In the genomic region with DNA sequence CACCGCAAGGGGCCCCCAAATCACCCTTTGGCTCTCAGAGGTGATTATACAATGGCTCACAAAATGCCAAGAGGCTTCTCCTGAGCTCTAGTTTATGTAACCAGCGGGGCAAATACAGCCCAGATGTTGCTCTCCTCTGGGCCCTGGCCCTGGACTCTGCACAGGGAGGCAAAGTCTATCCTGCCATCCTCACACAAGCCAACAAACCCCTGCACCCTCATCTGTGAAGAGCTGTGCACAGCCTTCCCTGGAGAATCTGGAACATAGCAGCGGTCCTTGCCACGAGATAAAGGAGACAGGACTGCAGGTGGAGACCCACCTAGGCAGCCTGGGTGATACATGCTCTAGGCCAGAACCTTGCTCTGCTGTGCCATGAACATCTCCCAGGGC, we compare ENCODE assay signal across 10 mouse cellular contexts. TPM values are rescaled to one million over a fixed set of nuclear protein-coding genes. Genes with fewer than 3 reads are reported as not detected.
A peak's percentile ranks its signal among the peaks of the same experiment; 100 is the strongest.
DNase-seq lines count a peak whose midpoint lies in the region; ATAC-seq and TF ChIP-seq lines count a peak whose summit lies in the region.
"Had no signal": no experiment of that assay in that cellular context is flagged by ENCODE, and none has a peak within 500 bp of the region (broad histone marks: within the 10 kb centered on the region; RNA-seq: fewer than 3 reads in every experiment).

No protein-coding gene starts in this region.

- H3K4me1 ChIP-seq in heart, embryonic 13.5 days = peaks cover 48% of the 10 kb centered on the region
- peaks cover 32% of the 10 kb centered on the region for H3K4me1 ChIP-seq in heart, embryonic 11.5 days (ENCODE audit: control insufficient read depth, insufficient read depth, low read length)
- H3K4me1 ChIP-seq in forebrain, postnatal 0 days (ENCODE audit: insufficient read depth) = peaks cover 11% of the 10 kb centered on the region
- peaks cover 20% of the 10 kb centered on the region; the same call in 1 of the 2 replicates for H3K4me1 ChIP-seq in kidney, postnatal 0 days (replicated peaks; ENCODE audit: insufficient read depth, low read length)
- peaks cover 33% of the 10 kb centered on the region for H3K4me1 ChIP-seq in liver, postnatal 0 days (ENCODE audit: insufficient read depth)

- no peak for DNase-seq in forebrain, postnatal 0 days
- DNase-seq in kidney, postnatal 0 days (ENCODE audit: low spot score) = no peak
- DNase-seq in liver, postnatal 0 days = peak; percentile 64
- no peak for DNase-seq in layer of hippocampus, adult 9-10 months (ENCODE audit: low spot score)
- no peak for DNase-seq in heart, postnatal 10 days
- DNase-seq in left cerebral cortex, adult 8-10 months (ENCODE audit: low spot score in 2 of 2) = no peak
- DNase-seq: right cerebral cortex, postnatal 14 days had no signal

- H3K27me3 ChIP-seq in heart, embryonic 13.5 days (replicated peaks) = no peaks in the 10 kb centered on the region
- H3K27me3 ChIP-seq in heart, embryonic 11.5 days (ENCODE audit: control insufficient read depth, insufficient read depth, low read length) = no peaks in the 10 kb centered on the region
- H3K27me3 ChIP-seq in forebrain, postnatal 0 days (ENCODE audit: insufficient read depth, low read length) = no peaks in the 10 kb centered on the region
- no peaks in the 10 kb centered on the region for H3K27me3 ChIP-seq in kidney, postnatal 0 days (ENCODE audit: insufficient read depth, low read length)
- H3K27me3 ChIP-seq in liver, postnatal 0 days (ENCODE audit: insufficient read depth, low read length) = peaks cover under 1% of the 10 kb centered on the region; the same call in 1 of the 2 replicates

- H3K9me3 ChIP-seq in heart, embryonic 13.5 days = no peaks in the 10 kb centered on the region
- H3K9me3 ChIP-seq in heart, embryonic 11.5 days (replicated peaks; ENCODE audit: control insufficient read depth, low read length) = no peaks in the 10 kb centered on the region
- no peaks in the 10 kb centered on the region for H3K9me3 ChIP-seq in forebrain, postnatal 0 days (ENCODE audit: low read length)
- no peaks in the 10 kb centered on the region for H3K9me3 ChIP-seq in kidney, postnatal 0 days (replicated peaks; ENCODE audit: low read length)
- H3K9me3 ChIP-seq in liver, postnatal 0 days (ENCODE audit: low read length) = no peaks in the 10 kb centered on the region

- no peak for TF ChIP-seq EP300 in liver, postnatal 0 days (IDR thresholded peaks at IDR 0.05; ENCODE audit: low read depth)

- peaks cover 33% of the 10 kb centered on the region for H3K36me3 ChIP-seq in heart, embryonic 13.5 days
- H3K36me3 ChIP-seq in heart, embryonic 11.5 days (ENCODE audit: control insufficient read depth, insufficient read depth, low read length) = peaks cover 12% of the 10 kb centered on the region; the same call in 1 of the 2 replicates
- peaks cover 26% of the 10 kb centered on the region for H3K36me3 ChIP-seq in forebrain, postnatal 0 days (ENCODE audit: insufficient read depth)
- H3K36me3 ChIP-seq in kidney, postnatal 0 days (ENCODE audit: insufficient read depth, low read length) = 0 out of 2 replicates have a peak, but pooled peaks cover 8% of the 10 kb centered on the region
- peaks cover 6% of the 10 kb centered on the region; the same call in 1 of the 2 replicates for H3K36me3 ChIP-seq in liver, postnatal 0 days (replicated peaks; ENCODE audit: insufficient read depth, low read length)

- TF ChIP-seq CTCF in forebrain, postnatal 0 days (IDR thresholded peaks at IDR 0.05; ENCODE audit: low read depth) = no peak
- no peak for TF ChIP-seq CTCF in kidney, postnatal 0 days (IDR thresholded peaks at IDR 0.05; ENCODE audit: low read depth)
- no peak for TF ChIP-seq CTCF in liver, postnatal 0 days (IDR thresholded peaks at IDR 0.05; ENCODE audit: low read depth)

- no peak for ATAC-seq in heart, embryonic 13.5 days (ENCODE audit: extremely low read depth, insufficient number of reproducible peaks, low FRiP score, low TSS enrichment)
- no peak for ATAC-seq in heart, embryonic 11.5 days (replicated peaks; ENCODE audit: insufficient number of reproducible peaks, low FRiP score, low TSS enrichment)
- ATAC-seq in forebrain, postnatal 0 days = no peak
- peak; percentile 69; the same call in 1 of the 2 replicates for ATAC-seq in kidney, postnatal 0 days (replicated peaks; ENCODE audit: low FRiP score, low read depth)
- peak; percentile 84 for ATAC-seq in liver, postnatal 0 days

- WGBS in heart, embryonic 13.5 days = 65% methylated on average over 4 of the region's 4 CpGs
- WGBS in heart, embryonic 11.5 days (ENCODE audit: insufficient replicate concordance) = 49% methylated on average over 4 of the region's 4 CpGs
- WGBS in forebrain, postnatal 0 days = 37% methylated on average over 4 of the region's 4 CpGs
- 46% methylated on average over 4 of the region's 4 CpGs for WGBS in kidney, postnatal 0 days
- WGBS in liver, postnatal 0 days (ENCODE audit: insufficient replicate concordance) = 52% methylated on average over 4 of the region's 4 CpGs

- intact Hi-C loops in heart, postnatal 10 days (cut with DNase I) = no loop called here

- no peak overlapping the region for H3K4me3 ChIP-seq in heart, embryonic 13.5 days
- no peak overlapping the region for H3K4me3 ChIP-seq in heart, embryonic 11.5 days (ENCODE audit: low read depth, low read length)
- H3K4me3 ChIP-seq in forebrain, postnatal 0 days (ENCODE audit: low read depth, low read length) = no peak overlapping the region
- H3K4me3 ChIP-seq in kidney, postnatal 0 days (replicated peaks; ENCODE audit: low read depth, low read length) = no peak overlapping the region
- H3K4me3 ChIP-seq in liver, postnatal 0 days (ENCODE audit: low read depth, low read length) = no peak overlapping the region

- no peak overlapping the region; the same call in 1 of the 2 replicates for H3K4me2 ChIP-seq in heart, embryonic 13.5 days
- H3K4me2 ChIP-seq in heart, embryonic 11.5 days = no peak overlapping the region
- H3K4me2 ChIP-seq in forebrain, postnatal 0 days (ENCODE audit: low read depth) = no peak overlapping the region
- H3K4me2 ChIP-seq in kidney, postnatal 0 days (ENCODE audit: low read length) = no peak overlapping the region
- H3K4me2 ChIP-seq in liver, postnatal 0 days (ENCODE audit: low read depth, low read length) = no peak overlapping the region

- no peak overlapping the region for H3K27ac ChIP-seq in heart, embryonic 13.5 days (replicated peaks)
- no peak overlapping the region for H3K27ac ChIP-seq in heart, embryonic 11.5 days (ENCODE audit: low read depth, low read length)
- H3K27ac ChIP-seq in forebrain, postnatal 0 days (ENCODE audit: low read depth, low read length) = 0 out of 2 replicates have a peak overlapping the region, but pooled peaks have one; percentile 0
- H3K27ac ChIP-seq in kidney, postnatal 0 days = no peak overlapping the region
- H3K27ac ChIP-seq in liver, postnatal 0 days (ENCODE audit: low read depth) = peak overlapping the region; percentile 66
- H3K27ac ChIP-seq: liver, embryonic 14.5 days had no signal

- peak overlapping the region; percentile 5; the same call in 1 of the 2 replicates for H3K9ac ChIP-seq in heart, embryonic 13.5 days
- H3K9ac ChIP-seq in heart, embryonic 11.5 days (ENCODE audit: low read depth, low read length) = no peak overlapping the region
- no peak overlapping the region for H3K9ac ChIP-seq in forebrain, postnatal 0 days
- no peak overlapping the region for H3K9ac ChIP-seq in kidney, postnatal 0 days (ENCODE audit: low read depth, low read length)
- peak overlapping the region; percentile 22 for H3K9ac ChIP-seq in liver, postnatal 0 days (replicated peaks)
- H3K9ac ChIP-seq: liver, embryonic 14.5 days had no signal

RNA-seq across cellular contexts. Expression of gene Tsku, which starts 6.2 kb away (rescaled TPM):
- 5.7 and 6.7 TPM in 2 replicates for polyA plus RNA-seq in heart, embryonic 13.5 days (2015; fragmentation: Nextera tagmentation; extraction: Ambion mirVana)
- polyA plus RNA-seq in heart, embryonic 11.5 days (2014; fragmentation: Nextera tagmentation; extraction: Ambion mirVana) = 6.4 and 6.8 TPM in 2 replicates
- total RNA-seq in forebrain, postnatal 0 days (2014; rRNA removed) = 20.2 and 24.8 TPM in 2 replicates
- polyA plus RNA-seq in forebrain, postnatal 0 days (2015; fragmentation: Nextera tagmentation; extraction: Ambion mirVana) = 5.4 and 6.2 TPM in 2 replicates
- 7.1 and 8.3 TPM in 2 replicates for polyA plus RNA-seq in kidney, postnatal 0 days (2015; fragmentation: Nextera tagmentation; extraction: Ambion mirVana)
- polyA plus RNA-seq in liver, postnatal 0 days (2015; fragmentation: Nextera tagmentation; extraction: Ambion mirVana) = 8.3 and 18.9 TPM in 2 replicates
- 1 to 10 TPM; 6.5 TPM for total RNA-seq in heart, postnatal 10 days (2021)
- total RNA-seq in left cerebral cortex, adult 8-10 months (2022) = 1 to 10 TPM; 2.4 to 4.2 (median 2.9) TPM

RNA-seq across cellular contexts. Expression of gene Acer3, which starts 33.9 kb away (rescaled TPM):
- polyA plus RNA-seq in heart, embryonic 13.5 days (2015; fragmentation: Nextera tagmentation; extraction: Ambion mirVana) = 18.9 and 24.6 TPM in 2 replicates
- 23.8 and 26.0 TPM in 2 replicates for polyA plus RNA-seq in heart, embryonic 11.5 days (2014; fragmentation: Nextera tagmentation; extraction: Ambion mirVana)
- total RNA-seq in forebrain, postnatal 0 days (2014; rRNA removed) = 12.1 TPM in 2 replicates
- 7.9 and 14.1 TPM in 2 replicates for polyA plus RNA-seq in forebrain, postnatal 0 days (2015; fragmentation: Nextera tagmentation; extraction: Ambion mirVana)
- polyA plus RNA-seq in kidney, postnatal 0 days (2015; fragmentation: Nextera tagmentation; extraction: Ambion mirVana) = 22.1 and 25.1 TPM in 2 replicates
- polyA plus RNA-seq in liver, postnatal 0 days (2015; fragmentation: Nextera tagmentation; extraction: Ambion mirVana) = 18.7 and 19.4 TPM in 2 replicates
- total RNA-seq in heart, postnatal 10 days (2021) = 10 to 100 TPM; 15.7 to 16.0 TPM
- total RNA-seq in left cerebral cortex, adult 8-10 months (2022) = 10 to 100 TPM; 25.1 to 27.2 (median 25.5) TPM

Comparison
In these comparisons a context has a peak if more than half of its experiments do, and no peak if none do; other contexts are left out.
1. H3K9ac ChIP-seq: peak in heart, embryonic 13.5 days (single experiment) and liver, postnatal 0 days (single experiment); none in heart, embryonic 11.5 days (single experiment), forebrain, postnatal 0 days (single experiment) and kidney, postnatal 0 days (single experiment).
2. ATAC-seq: peak in kidney, postnatal 0 days (single experiment) and liver, postnatal 0 days (single experiment); none in heart, embryonic 13.5 days (single experiment), heart, embryonic 11.5 days (single experiment) and forebrain, postnatal 0 days (single experiment).
3. H3K27ac ChIP-seq: peak in forebrain, postnatal 0 days (single experiment) and liver, postnatal 0 days (single experiment); none in heart, embryonic 13.5 days (single experiment), heart, embryonic 11.5 days (single experiment) and kidney, postnatal 0 days (single experiment).